Mouse (Mus musculus) embryonic facial prominence, embryonic 10.5 days (tissue): ENCODE results near the gene Gm853. TPM values are rescaled to one million over a fixed set of nuclear protein-coding genes. Genes with fewer than 3 reads are reported as not detected.
"Not testable (repeated sequence)": the region's sequence is repeated elsewhere in the genome, so short reads cannot be mapped to it uniquely, and the experiment has no call there.

Experiments used
- DNase-seq: peaks from one replicate; pipeline ENCODE4 v3.0.0-alpha.2; 2017; ENCODE audit warnings: low spot score
- H3K27ac ChIP-seq: fragments of 300-500 bp; sonication (generic); replicated peaks from 2 replicates; pipeline ENCODE4 v1.5.1; 2016; ENCODE audit warnings: mild to moderate bottlenecking
- H3K27me3 ChIP-seq: fragments of 300-500 bp; sonication (generic); replicated peaks from 2 replicates; pipeline ENCODE4 v1.6.1; 2016; ENCODE audit warnings: low read depth, mild to moderate bottlenecking; ENCODE audit not compliant: poor library complexity, severe bottlenecking
- H3K36me3 ChIP-seq: fragments of 300-500 bp; sonication (generic); replicated peaks from 2 replicates; pipeline ENCODE4 v1.6.1; 2016; ENCODE audit warnings: mild to moderate bottlenecking, moderate library complexity
- H3K4me1 ChIP-seq: fragments of 300-500 bp; sonication (generic); 2 replicates; pipeline ENCODE4 v1.6.1; 2016
- H3K4me3 ChIP-seq: fragments of 300-500 bp; sonication (generic); 2 replicates; pipeline ENCODE4 v1.5.1; 2016; ENCODE audit warnings: mild to moderate bottlenecking, moderate library complexity
- H3K9me3 ChIP-seq: fragments of 300-500 bp; sonication (generic); 2 replicates; pipeline ENCODE4 v1.6.1; 2016; ENCODE audit warnings: mild to moderate bottlenecking
- WGBS: fragments of 180-500 bp; shearing (Covaris S2); methylation state at CpG from one replicate; pipeline ENCODE4 v1.1.7; 2016; 5-methylcytosine and 5-hydroxymethylcytosine counted together
- polyA plus RNA-seq: library from polyadenylated mRNA; unstranded; fragments of >200 nt; fragmentation: Nextera tagmentation; extraction: Ambion mirVana; gene quantifications from 2 replicates; pipeline ENCODE4 v1.2.1, GENCODE M21; 2016

The Gm853 gene
- polyA plus RNA-seq, 1 experiment from 2014 or later = not detected

DNA sequence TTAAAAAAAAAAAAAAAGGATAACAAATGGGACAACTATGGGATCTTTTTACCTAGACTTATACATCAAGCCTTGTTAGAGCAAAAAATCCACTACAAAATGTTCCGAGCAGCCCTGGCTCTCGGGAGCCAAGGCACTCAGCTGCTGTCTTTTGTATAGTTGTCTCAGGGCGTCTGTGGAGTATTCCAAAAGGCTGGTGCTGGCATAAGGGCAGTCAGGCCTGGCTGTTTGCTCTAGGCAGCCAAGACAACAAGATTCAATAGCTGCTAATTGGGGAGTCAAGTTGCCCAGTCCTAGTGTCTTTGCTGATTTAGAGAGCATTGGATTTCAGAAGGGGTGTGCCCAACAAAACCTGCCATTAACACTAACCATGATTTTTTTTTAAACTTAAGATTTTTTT is 26.4 kb upstream of the Gm853 start:
- no peak for DNase-seq
- Histone ChIP-seq H3K27ac (no peak overlapping the region), H3K4me1 (peaks cover 20% of the 10 kb centered on the region), H3K27me3 (peaks cover 11% of the 10 kb centered on the region), H3K4me3 (no peak overlapping the region), H3K36me3 (peaks cover 19% of the 10 kb centered on the region), H3K9me3 (no peaks in the 10 kb centered on the region)
- WGBS = 64% methylated on average over 3 of the region's 3 CpGs

DNA sequence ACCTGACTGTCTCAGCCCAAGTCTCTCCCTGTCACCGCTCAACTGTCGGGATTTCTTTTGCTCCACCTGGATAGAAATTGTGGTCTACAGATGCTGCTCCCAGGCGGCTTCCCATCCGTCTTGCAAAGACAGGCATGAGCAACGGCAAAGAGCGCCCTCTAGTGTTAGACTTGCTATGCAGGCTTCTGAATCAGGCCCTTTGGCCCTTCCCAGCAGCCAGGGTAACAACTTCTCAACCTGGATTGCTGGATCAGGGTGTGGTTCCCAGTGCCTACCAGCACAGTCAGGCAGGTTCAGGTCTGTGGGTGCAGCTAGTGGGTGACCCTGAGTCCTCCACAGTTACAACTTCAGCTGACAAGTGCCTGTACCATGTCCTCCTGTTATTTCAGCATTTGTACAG is 23.9 kb upstream of the Gm853 start:
- H3K27me3 ChIP-seq = peaks cover 11% of the 10 kb centered on the region; the same call in 1 of the 2 replicates
- DNase-seq = peak; percentile 84
- H3K4me1 ChIP-seq = peaks cover 2% of the 10 kb centered on the region
- no peak overlapping the region for H3K27ac ChIP-seq
- no peak overlapping the region for H3K4me3 ChIP-seq
- H3K36me3 ChIP-seq = peaks cover 8% of the 10 kb centered on the region; the same call in 1 of the 2 replicates
- under 1% methylated on average over 6 of the region's 6 CpGs for WGBS
- no peaks in the 10 kb centered on the region for H3K9me3 ChIP-seq

DNA sequence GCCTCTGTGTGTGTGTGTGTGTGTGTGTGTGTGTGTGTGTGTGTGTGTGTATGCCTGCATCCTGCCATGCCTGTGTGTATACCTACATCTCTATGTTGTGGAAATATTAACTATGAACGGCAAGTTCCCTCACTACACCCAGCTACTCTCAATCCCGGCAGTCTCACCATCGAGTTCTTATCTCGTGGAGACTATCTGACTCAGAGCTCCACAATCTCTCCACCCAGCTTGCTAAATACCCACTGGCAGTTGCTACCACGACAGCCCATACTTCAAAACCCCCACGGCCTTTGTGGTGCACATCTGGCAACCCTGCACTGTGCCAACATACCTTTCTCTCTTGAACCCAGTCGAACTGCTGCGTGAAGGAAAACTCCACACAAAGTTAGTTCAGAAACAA is 22.5 kb upstream of the Gm853 start:
- H3K4me1 ChIP-seq = no peaks in the 10 kb centered on the region
- H3K27me3 ChIP-seq = 0 out of 2 replicates have a peak, but pooled peaks cover 7% of the 10 kb centered on the region
- no peak for DNase-seq
- 82% methylated on average over 8 of the region's 8 CpGs for WGBS
- H3K27ac ChIP-seq = no peak overlapping the region
- no peaks in the 10 kb centered on the region for H3K36me3 ChIP-seq
- no peak overlapping the region for H3K4me3 ChIP-seq
- H3K9me3 ChIP-seq = no peaks in the 10 kb centered on the region

DNA sequence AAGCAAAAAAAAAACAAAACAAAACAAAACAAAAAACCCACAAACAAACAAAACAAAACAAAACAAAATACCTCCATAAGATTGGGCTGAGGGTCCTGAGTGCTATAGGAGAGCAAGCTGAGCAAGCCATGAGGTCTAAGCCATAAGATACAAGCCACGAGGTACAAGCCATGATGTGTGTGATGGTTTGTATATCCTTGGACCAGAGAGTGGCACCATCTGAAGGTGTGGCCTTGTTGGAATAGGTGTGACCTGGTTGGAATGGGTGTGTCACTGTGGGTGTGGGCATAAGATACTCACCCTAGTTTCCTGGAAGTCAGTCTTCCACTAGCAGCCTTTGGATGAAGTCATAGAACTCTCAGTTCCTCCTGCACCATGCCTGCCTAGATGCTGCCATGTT is 21.4 kb upstream of the Gm853 start:
- DNase-seq, H3K36me3 ChIP-seq, H3K27ac ChIP-seq, H3K9me3 ChIP-seq, H3K27me3 ChIP-seq, H3K4me3 ChIP-seq, H3K4me1 ChIP-seq: not testable (repeated sequence)
- 81% methylated on average over 1 of the region's 1 CpGs for WGBS

DNA sequence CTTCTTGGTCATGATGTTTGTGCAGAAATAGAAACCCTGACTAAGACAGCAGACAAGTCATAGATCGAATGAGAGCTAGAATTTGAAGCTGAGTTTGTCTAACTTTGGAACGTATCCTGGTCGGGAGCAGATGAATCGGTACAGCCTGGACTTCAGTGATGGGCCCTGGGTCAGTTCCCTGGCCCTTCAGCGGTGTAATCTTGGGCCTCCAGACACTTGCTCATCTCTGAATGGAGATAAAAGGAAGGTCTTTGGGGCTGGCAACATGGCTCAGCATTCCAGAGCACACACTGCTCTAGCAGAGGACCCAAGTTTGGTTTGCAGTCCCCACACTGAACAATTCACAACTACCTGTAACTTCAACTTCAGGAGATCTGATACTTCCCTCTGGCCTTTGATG is 20.8 kb upstream of the Gm853 start:
- Histone ChIP-seq H3K9me3 (no peaks in the 10 kb centered on the region), H3K4me3 (no peak overlapping the region), H3K27me3 (0 out of 2 replicates have a peak, but pooled peaks cover 7% of the 10 kb centered on the region), H3K36me3 (no peaks in the 10 kb centered on the region), H3K27ac (no peak overlapping the region), H3K4me1 (no peaks in the 10 kb centered on the region)
- 88% methylated on average over 5 of the region's 5 CpGs for WGBS
- DNase-seq = no peak

DNA sequence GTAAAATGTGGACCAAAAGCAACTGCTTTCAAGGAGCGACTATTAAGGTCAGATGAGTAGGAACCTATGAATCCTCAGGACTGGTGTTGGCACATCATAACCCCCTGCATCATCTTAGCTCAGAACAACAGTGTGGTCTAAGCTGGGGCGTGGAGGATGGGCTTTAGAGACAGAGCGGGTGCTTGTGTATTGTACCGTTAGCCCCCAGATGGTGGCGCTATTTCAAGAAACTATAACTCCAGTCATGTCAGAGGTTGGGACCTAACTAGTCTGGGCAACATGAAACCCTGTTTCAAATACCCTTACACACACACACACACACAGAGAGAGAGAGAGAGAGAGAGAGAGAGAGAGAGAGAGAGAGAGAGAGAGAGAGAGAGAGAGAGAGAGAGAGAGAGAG is 18.5 kb upstream of the Gm853 start:
- H3K27ac ChIP-seq = no peak overlapping the region
- no peaks in the 10 kb centered on the region for H3K9me3 ChIP-seq
- DNase-seq = no peak
- H3K36me3 ChIP-seq = no peaks in the 10 kb centered on the region
- H3K4me3 ChIP-seq = no peak overlapping the region
- H3K27me3 ChIP-seq = 0 out of 2 replicates have a peak, but pooled peaks cover 3% of the 10 kb centered on the region
- H3K4me1 ChIP-seq = no peaks in the 10 kb centered on the region
- WGBS = 36% methylated on average over 5 of the region's 5 CpGs

DNA sequence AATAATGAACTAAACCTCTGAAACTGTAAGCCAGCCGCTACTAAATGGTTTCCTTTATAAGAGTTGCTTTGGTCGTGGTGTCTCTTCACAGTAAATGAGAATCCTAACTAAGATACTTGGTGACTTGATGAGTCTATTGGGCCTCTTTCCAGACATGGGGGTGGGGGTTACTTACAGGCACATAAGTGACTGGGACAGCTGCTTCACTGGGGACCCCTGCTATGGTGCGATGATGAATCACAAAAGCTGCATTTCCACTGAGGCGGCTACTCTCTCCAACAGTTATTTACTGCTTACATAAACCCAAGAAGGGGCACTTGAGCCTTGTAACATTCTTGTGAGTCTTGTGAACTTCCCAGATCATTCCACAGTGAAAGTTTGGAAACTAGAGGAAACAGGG is 15.4 kb upstream of the Gm853 start:
- no peaks in the 10 kb centered on the region for H3K36me3 ChIP-seq

DNA sequence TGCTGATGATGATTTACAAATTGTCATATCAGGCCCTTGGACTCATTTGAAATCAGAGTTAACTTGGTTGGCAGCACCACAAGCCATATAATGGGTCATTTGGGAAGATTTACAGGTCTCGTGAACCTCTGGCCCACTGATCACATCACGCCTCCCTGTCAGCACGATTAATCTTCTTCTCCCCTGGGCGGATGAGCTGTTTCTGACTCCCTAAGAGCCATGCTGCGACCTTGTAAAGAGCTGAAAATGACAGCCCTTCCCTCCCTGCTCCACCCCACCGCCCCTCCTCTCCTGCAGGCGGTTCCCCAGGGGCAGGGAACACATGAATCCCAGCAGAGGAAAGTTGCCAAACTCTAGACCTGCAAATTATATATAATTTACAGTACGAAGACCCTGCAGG is 14.2 kb upstream of the Gm853 start:
- no peak for DNase-seq
- Histone ChIP-seq H3K27ac (no peak overlapping the region), H3K4me1 (no peaks in the 10 kb centered on the region), H3K36me3 (no peaks in the 10 kb centered on the region), H3K9me3 (peaks cover 5% of the 10 kb centered on the region; the same call in 1 of the 2 replicates), H3K27me3 (no peaks in the 10 kb centered on the region), H3K4me3 (no peak overlapping the region)
- 61% methylated on average over 8 of the region's 8 CpGs for WGBS

More for the DNA sequence above, 15.4 kb upstream of the Gm853 start:
- Histone ChIP-seq H3K27me3 (no peaks in the 10 kb centered on the region), H3K9me3 (peaks cover 5% of the 10 kb centered on the region; the same call in 1 of the 2 replicates), H3K27ac (no peak overlapping the region), H3K4me3 (no peak overlapping the region), H3K4me1 (no peaks in the 10 kb centered on the region)
- 86% methylated on average over 4 of the region's 4 CpGs for WGBS
- no peak for DNase-seq

DNA sequence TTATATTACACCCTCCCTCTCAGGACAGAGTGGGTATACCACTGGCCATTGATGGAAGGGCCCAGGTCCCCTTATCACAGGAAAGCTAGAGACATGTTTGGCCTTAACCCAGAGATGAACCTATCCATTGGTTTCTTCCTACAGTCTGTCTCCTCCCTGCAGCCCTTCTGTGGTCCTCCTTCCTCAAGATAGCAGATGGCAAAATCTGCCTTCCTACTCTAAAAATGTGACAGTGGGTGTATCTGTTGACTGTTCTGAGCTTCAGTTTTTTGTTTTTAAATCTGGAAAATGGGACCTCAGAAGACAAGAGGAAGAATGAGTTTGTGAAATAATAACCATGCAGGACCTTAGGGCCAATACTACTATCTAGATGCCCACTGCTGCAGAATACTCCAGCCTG is 1.9 kb upstream of the Gm853 start:
- Histone ChIP-seq H3K27me3 (no peaks in the 10 kb centered on the region), H3K4me1 (no peaks in the 10 kb centered on the region), H3K27ac (no peak overlapping the region), H3K36me3 (no peaks in the 10 kb centered on the region), H3K4me3 (no peak overlapping the region), H3K9me3 (no peaks in the 10 kb centered on the region)
- no peak for DNase-seq

DNA sequence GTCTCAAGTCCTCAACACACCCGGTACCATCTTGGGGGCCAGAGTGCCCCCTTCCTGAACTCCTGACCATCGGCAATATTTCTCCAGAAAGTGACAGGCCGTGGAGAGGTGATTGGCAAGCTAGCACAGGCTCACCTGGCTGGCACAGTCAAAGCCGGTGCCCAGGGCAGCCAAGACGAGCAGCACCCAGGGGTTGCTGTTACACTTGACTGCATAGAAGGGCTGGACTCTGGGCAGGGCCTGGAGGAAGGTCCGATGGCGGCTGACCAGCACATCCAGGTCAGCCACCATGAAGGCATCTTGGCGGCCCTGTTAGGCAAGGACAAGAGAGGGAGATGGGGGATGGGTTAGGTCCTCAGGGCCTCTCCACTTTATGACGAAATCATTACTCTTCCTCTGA is 2.0 kb downstream of the Gm853 start:
- H3K27ac ChIP-seq = no peak overlapping the region
- H3K9me3 ChIP-seq = no peaks in the 10 kb centered on the region
- no peak for DNase-seq
- no peaks in the 10 kb centered on the region for H3K4me1 ChIP-seq
- no peaks in the 10 kb centered on the region for H3K36me3 ChIP-seq
- H3K27me3 ChIP-seq = no peaks in the 10 kb centered on the region
- WGBS = 83% methylated on average over 9 of the region's 9 CpGs
- H3K4me3 ChIP-seq = no peak overlapping the region

DNA sequence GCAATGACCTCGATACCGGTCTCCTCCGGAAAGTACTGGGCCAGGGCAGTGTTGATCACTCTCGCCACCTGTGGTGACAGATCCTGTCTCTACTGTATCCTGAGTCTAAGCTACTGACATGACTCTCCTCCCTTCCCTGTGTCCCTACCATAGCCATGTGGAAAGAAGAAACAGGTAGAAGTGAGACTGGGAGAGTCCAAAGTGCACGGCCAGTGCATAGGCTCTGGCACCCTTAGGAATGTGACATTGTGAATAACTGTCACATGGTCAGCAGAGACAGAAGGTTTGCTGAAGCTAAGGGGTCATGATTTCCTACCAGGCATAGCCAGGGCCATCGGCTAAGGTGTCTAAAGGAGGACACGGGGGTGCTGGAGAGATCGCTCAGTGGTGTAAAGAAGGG is 6.8 kb downstream of the Gm853 start:
- DNase-seq = no peak
- H3K36me3 ChIP-seq = no peaks in the 10 kb centered on the region
- no peaks in the 10 kb centered on the region for H3K4me1 ChIP-seq
- H3K4me3 ChIP-seq = no peak overlapping the region
- 91% methylated on average over 8 of the region's 8 CpGs for WGBS
- no peaks in the 10 kb centered on the region for H3K27me3 ChIP-seq
- H3K9me3 ChIP-seq = no peaks in the 10 kb centered on the region
- H3K27ac ChIP-seq = no peak overlapping the region

DNA sequence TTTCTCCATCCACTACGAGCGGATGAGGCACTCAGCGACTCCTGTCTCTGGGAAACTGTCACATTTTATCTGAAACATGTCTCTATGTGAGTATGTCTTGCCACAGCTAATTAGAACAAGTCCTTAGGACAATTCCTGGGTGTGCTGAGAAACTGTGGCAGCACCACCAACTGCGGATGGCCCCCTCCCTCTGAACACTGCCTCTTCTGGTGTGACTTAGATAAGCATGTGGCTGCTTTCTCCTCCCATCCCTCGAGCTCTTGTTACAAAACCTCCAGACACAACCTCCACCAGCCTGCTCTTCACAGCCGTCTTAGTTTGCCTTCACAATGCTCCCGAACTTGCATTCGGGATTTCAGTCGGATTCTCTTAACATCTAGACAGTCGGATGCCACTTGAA is 8.3 kb downstream of the Gm853 start:
- Histone ChIP-seq H3K27me3 (no peaks in the 10 kb centered on the region), H3K27ac (no peak overlapping the region), H3K4me3 (no peak overlapping the region), H3K36me3 (no peaks in the 10 kb centered on the region), H3K4me1 (no peaks in the 10 kb centered on the region), H3K9me3 (no peaks in the 10 kb centered on the region)
- DNase-seq = no peak
- WGBS = 76% methylated on average over 10 of the region's 10 CpGs

DNA sequence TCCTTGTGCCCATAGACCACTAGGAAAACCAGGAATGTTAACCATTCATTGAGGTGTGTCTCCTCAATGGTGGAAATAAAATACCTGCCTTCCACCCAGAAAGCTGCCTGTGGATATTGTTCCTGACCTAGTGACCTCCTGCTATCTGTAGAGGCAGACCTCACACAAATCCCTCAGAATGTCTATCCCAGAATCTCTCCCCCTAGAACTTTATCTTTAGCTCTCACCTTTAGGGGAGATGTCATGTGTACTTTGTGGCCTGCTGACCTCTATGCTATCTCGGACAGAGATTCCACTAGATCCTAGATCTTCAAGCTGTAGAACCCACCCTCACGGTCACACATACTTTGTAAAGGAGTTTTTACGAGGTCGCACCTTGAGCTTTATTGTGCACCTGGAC is 9.0 kb downstream of the Gm853 start:
- no peak overlapping the region for H3K27ac ChIP-seq
- no peaks in the 10 kb centered on the region for H3K9me3 ChIP-seq
- no peak for DNase-seq
- H3K27me3 ChIP-seq = no peaks in the 10 kb centered on the region
- no peak overlapping the region for H3K4me3 ChIP-seq
- H3K36me3 ChIP-seq = no peaks in the 10 kb centered on the region
- no peaks in the 10 kb centered on the region for H3K4me1 ChIP-seq
- 91% methylated on average over 4 of the region's 4 CpGs for WGBS

DNA sequence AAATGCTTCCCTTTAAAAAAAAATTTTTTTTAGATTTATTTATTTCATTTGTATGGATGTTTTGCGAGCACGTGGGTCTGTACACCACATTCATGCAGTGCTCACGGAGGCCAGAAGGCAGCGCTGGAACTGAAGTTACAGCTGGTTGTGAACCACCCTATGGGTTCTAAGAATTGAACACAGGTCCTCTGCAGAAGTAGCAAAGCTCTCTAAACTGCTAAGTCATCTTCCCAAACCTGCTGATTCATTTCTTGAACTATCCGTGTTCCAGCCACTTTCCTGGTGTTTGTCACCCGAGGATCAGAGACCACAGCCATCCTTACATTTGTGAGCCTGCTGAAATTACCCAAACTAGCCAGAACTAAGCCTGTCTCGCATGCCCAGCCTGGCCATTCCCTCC is 9.8 kb downstream of the Gm853 start:
- Histone ChIP-seq H3K4me3 (no peak overlapping the region), H3K27ac (no peak overlapping the region), H3K4me1 (no peaks in the 10 kb centered on the region), H3K36me3 (no peaks in the 10 kb centered on the region), H3K27me3 (no peaks in the 10 kb centered on the region), H3K9me3 (peaks cover 5% of the 10 kb centered on the region)
- 82% methylated on average over 7 of the region's 7 CpGs for WGBS
- DNase-seq = no peak
